Mouse (Mus musculus) left cerebral cortex, adult 8-10 months (tissue): ENCODE results near the gene App. TPM values are rescaled to one million over a fixed set of nuclear protein-coding genes. Genes with fewer than 3 reads are reported as not detected.

ENCODE experiments used
- DNase-seq, 2 experiments: peaks; one replicate each; pipeline ENCODE4 v3.0.0; 2022; ENCODE audit warnings: low spot score in 2 of 2
- total RNA-seq, 4 experiments: library from RNA; stranded (reverse); gene quantifications; 2 replicates each; pipeline ENCODE4 v1.2.4; 2022

The App gene
- total RNA-seq, 4 experiments from 2014 or later = 1,370 to 1,422 (median 1,398) TPM

DNA sequence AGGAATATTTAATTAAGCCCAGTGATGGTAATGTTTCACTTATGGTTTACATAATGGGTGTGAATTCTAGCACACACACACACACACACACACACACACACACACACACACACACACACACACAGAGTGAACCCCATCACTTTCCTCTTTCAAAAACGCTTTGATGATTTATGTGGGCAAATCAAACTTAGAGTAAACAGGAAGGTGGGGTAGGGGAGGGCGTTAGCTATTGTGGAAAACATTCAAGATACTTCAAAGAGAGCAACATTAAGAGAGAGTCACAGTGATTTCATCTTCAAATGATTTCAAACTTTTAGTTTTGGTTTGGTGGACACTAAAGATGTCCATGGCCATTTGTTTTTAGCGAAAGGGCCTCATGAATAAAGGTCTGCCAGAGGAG, 191.0 kb downstream of the App start:
- no peak for DNase-seq

DNA sequence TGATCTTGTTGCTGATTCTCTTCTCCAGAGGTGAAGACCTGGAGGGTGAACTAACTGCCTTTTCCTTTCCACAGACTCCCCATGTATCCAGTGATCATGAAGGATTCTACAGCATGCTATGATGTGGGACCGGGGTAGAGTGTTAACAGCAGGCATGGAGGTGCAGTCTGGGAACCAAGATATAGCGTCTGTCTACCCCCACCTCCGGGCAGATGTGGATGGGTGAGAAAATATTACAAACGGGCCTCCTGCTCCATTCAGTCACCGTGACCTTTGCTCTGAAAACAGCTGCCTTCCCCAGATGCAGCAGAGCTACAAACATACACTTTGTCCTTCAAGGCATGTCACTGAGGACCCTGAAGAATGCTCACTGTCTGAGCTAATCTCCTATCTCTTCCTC, 195.0 kb downstream of the App start:
- DNase-seq = no peak

GRCm38 (mm10) chr16:84974176-84974518, 199.4 kb downstream of the App start:
- DNase-seq = no peak

DNA sequence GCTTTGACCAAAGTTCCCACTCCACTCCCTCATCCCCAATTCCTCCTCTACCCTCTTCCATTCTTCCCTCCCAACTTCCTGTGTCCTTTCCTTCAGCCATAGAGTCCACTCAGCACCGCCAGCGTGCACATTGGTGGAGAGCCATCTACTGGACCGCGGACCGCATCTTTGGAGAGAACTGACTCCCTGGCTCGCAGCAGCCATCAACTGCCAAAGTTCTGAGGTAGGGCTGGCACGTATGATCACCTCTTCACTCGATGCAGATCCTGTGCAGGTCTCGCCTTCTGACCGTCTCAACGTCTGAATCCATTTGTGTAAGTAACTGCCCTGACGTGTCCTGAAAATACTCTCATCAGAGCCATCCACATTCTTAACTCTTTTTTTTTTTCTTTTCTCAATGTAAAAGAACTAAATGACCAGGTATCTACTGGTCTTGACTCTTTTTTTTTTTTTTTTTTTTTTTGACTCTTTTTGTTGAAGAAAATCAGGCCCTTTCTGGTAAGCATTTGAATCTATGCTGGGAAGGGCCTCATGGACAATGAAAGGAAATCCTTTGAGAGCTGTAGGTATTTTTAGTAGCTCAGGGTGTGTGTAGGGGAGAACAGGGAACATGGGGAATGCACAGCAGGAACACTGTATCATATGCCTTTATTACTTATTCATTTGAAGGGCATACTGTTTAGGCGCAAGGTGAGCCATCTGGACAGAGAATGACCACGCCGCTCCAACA, 200.0 kb downstream of the App start:
- no peak for DNase-seq

GRCm38 (mm10) chr16:84971535-84972330, 201.8 kb downstream of the App start:
- no peak for DNase-seq

- peak in 1 of 2 experiments; percentile 57 for DNase-seq
These were observed 204.5 kb downstream of the App start for GRCm38 (mm10) chr16:84969026-84969425.

GRCm38 (mm10) chr16:84966983-84967382, 206.6 kb downstream of the App start:
- DNase-seq = no peak

GRCm38 (mm10) chr16:84966096-84966495, 207.5 kb downstream of the App start:
- no peak for DNase-seq

- DNase-seq = no peak
These were observed 209.6 kb downstream of the App start for GRCm38 (mm10) chr16:84963960-84964359.

DNA sequence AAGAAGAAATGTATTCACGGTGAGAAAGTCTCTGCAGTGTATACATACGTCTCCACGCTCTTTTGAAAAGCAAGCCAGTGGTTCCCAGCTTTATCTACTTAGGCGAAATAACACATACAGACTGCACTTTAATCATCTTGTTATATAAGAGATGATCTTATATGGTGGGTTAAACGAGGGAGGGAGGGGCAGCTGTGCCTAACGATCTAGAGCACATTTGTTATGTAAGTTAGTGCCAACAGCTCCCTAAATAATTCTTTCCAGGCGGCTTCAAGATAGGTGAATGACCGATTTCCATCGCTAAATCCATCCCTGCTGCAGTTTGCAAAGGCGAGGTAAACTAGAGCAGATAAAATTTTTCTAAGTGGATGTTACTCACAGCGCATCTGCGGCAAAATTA, 210.0 kb downstream of the App start:
- peak in 1 of 2 experiments; percentile 65 for DNase-seq

GRCm38 (mm10) chr16:84957253-84957652, 216.3 kb downstream of the App start:
- no peak for DNase-seq

- DNase-seq = no peak
These were observed 216.9 kb downstream of the App start for GRCm38 (mm10) chr16:84956690-84957089.

- no peak for DNase-seq
These were observed 217.7 kb downstream of the App start for GRCm38 (mm10) chr16:84955840-84956239.

- peak; percentile 83 to 90 for DNase-seq
These were observed 218.2 kb downstream of the App start for GRCm38 (mm10) chr16:84955204-84955839.

DNA sequence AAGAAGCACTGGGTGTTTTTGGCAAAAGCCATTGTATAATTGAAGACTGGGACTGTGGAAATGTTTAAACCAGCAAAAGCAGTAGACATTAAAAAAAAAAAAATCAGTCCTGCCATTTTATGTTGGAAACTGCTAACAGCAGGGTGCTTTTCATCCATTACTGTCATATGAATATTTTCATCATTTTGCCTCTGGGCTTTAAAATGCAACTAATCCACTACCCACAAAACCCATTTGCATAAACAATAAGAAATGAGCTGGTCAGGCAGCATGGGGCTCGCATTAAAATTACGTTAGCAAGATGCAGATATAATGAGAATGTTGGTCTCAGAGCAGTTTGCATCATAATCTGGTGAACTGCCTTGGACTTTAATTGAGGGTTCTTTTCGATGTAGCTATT, 242.5 kb downstream of the App start:
- DNase-seq = no peak

DNA sequence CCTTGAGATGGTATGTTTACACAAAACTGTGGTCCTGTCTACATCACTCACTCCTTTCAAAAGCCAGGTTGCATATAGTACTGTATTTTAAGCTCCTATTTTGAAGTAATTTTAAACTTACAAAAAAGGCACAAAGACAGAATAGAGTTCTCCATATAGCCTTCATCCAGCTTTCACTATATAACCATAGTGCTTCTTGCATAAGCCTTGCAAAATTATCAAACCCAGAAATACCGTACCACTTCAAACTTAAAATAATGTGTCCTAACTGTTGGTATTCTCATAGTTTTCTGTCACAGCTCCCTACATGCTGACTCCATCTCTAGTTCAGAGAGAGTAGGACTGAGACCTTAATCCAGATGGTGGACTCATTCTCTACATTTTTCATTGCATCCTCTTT, 245.7 kb downstream of the App start:
- DNase-seq = no peak

DNA sequence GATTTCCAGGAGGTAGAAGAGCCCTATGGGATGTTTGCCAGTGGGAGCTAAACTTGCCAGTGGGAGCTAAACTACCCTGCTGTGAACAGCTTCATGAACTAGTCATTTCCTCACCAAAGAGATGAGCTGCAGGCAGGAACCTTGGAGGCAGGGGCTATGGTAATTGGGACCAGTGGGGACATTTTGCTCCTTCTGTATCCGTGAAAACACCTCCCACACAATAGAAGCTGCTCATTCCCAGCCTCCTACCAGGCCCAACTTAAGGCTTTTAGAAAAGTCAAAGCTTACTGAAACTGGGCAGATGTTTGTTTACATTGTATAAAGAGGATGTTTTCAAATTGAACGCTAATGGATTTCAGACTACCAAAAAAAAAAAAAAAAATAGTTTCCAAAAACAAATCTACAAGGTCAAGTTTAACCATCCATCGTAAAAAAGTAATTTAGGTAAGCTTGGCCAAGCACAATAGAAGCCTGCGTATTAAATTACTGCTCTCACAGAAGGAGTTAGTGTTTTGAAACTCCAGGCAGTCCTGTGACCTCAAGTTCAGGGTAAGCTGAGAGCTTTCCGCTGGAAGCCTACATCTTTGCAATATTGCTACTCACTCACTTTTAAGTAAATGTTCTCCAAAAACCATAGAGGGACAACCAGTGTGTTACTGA, 253.8 kb downstream of the App start:
- no peak for DNase-seq

DNA sequence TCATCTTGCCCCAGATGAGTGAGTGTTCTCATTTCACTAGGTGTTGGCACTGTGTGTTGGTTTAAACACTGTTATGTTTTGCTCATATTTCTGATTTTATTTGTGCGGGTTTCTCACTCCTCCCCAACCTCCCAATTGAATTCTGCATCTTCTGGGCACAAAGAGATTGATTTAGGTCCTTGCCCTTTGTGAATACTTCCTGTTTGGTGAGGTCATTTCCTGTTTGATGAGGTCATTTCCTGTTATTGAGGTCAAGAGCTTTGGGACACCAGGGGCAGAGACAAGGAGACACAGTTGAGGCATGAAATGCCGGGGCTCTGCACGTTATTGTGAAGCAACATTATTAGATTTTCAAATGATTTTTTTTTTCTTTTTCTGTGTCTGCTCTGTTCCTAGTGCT, 254.5 kb downstream of the App start:
- no peak for DNase-seq

- DNase-seq = no peak
These were observed 256.8 kb downstream of the App start for GRCm38 (mm10) chr16:84916772-84917171.

DNA sequence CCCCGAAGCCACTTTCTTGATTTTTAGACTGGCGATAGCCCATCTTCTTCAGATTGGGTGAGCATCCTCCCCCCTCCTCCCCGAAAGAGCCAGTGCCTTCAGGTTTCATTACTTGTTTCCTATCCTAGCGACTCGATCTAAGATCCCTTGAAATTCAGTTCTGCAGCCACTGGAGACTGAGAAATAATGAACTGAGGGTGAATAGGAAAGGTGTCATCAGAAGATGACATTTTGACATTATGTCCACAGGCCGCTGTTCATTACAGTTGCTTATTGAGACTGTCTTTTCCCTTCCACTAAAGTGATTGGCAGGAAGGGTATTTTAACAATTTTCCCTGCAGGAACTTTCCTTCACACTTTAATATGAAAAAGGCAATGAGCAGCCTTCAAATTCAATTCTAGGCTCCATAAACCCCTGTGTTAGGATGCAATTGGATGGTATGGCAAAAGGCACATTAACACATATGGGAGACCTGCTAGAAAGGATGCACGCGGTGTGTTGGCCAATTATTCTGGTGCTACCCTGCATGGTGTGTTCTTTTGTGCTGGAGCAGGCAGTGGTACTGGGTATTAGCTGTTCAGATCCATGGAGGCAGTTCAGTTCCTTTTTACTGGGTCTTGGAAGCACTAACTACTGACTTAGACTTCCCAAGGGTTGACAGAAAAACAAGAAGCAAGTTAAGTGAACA, 261.9 kb downstream of the App start:
- no peak for DNase-seq

DNA sequence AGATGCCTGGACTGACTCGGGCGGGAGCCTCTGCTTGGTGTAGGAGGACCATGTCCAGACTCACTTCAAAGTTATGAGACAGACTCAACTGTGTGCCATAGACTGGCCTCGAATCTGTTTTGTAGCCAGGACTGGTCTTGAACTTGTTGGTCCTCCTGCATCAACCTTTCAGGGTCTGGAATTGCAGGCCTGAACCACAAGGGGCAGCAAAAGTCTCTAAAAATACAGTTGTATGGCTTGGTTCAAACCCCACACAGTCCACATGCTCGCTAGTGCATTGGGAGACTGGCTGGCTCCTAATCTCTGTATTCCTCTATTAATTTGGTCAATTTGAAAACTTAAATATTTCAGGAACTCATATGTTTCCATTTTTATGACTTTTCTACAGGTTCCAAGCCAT, 270.6 kb downstream of the App start:
- no peak for DNase-seq
